Mouse (Mus musculus): ENCODE measurements around the gene Mtmr1. TPM values are rescaled to one million over a fixed set of nuclear protein-coding genes. Genes with fewer than 3 reads are reported as not detected.

Mtmr1 gene
- polyA plus RNA-seq, 1 experiment from 2014 or later, result 9.7 TPM

DNA sequence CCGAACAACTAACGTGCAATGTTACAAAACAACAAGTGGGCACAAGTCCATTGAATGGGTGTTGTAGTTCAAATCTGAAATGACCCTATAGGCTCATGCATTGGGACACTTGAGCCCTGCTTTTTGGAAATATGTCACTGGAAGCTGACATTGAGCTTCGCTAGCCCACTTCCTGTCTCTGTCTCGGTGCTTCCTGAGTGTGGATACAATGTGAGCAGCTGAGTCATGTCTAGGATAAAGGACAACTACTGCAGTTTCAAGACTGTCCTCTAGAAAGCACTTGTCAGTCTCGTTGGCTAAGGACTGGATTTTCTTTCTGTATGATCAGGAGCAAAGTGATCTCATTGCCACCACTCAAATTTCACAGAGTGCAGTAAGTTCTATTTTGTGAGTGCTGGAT is 78.4 kb downstream of the Mtmr1 start:
- Histone ChIP-seq H3K36me3 (ENCODE audit: control insufficient read depth, insufficient read depth, low read length) (no peaks in the 10 kb centered on the region), H3K4me2 (replicated peaks; ENCODE audit: low read depth) (no peak overlapping the region), H3K27ac (replicated peaks) (no peak overlapping the region), H3K27me3 (ENCODE audit: control insufficient read depth, insufficient read depth, low read length) (no peaks in the 10 kb centered on the region), H3K4me3 (ENCODE audit: low read depth, low read length) (no peak overlapping the region), H3K9ac (ENCODE audit: low read length) (no peak overlapping the region), H3K4me1 (replicated peaks; ENCODE audit: control insufficient read depth, insufficient read depth) (no peaks in the 10 kb centered on the region), H3K9me3 (ENCODE audit: control insufficient read depth, low read length) (no peaks in the 10 kb centered on the region)
- no peak for DNase-seq (ENCODE audit: low spot score)
- ATAC-seq (ENCODE audit: low FRiP score, low TSS enrichment), result no peak
- WGBS, result 77% methylated on average over 5 of the region's 5 CpGs
- TF ChIP-seq EP300 (optimal IDR thresholded peaks at IDR 0.05), result no peak
- no peak for TF ChIP-seq CTCF (IDR thresholded peaks at IDR 0.05; ENCODE audit: low read depth)

DNA sequence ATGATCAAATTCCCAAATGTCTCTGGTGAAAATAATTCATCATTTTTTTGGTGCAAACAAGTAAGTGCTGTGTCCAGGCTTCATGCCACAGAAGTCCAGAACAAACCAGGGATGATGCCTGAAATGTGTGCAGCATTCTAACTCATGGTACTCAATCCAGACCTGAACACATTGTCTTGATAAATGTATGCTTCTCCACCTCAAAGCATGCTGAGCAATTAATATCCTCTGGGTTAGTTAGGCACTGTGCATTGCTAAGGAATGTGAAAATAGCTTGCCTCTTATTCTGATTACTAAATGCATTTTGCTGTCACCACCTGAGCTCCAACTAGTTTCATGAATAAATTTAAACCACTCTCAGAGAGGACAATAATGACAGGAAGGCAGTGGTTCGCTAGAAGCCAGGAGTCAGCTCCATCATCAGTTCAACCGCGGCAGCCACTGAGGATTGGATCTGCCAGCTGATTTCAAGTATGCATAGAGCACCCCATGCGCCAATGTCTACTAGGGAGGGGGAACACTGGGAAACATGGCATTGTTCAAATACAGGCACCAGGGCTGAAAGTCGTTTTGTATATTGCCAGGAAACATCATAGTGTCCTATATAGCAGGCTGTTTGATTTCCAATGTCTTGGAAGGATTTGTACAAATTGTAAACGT is 91.6 kb downstream of the Mtmr1 start:
- no peak overlapping the region for H3K4me3 ChIP-seq (ENCODE audit: low read depth, low read length)
- H3K9me3 ChIP-seq (ENCODE audit: control insufficient read depth, low read length), result no peaks in the 10 kb centered on the region
- H3K9ac ChIP-seq (ENCODE audit: low read length), result no peak overlapping the region
- H3K27me3 ChIP-seq (ENCODE audit: control insufficient read depth, insufficient read depth, low read length), result no peaks in the 10 kb centered on the region
- H3K27ac ChIP-seq (replicated peaks), result no peak overlapping the region
- WGBS, result 84% methylated on average over 6 of the region's 6 CpGs
- H3K4me1 ChIP-seq (replicated peaks; ENCODE audit: control insufficient read depth, insufficient read depth), result no peaks in the 10 kb centered on the region
- TF ChIP-seq CTCF (IDR thresholded peaks at IDR 0.05; ENCODE audit: low read depth) (no peak), EP300 (optimal IDR thresholded peaks at IDR 0.05) (no peak)
- H3K36me3 ChIP-seq (ENCODE audit: control insufficient read depth, insufficient read depth, low read length), result no peaks in the 10 kb centered on the region
- H3K4me2 ChIP-seq (replicated peaks; ENCODE audit: low read depth), result no peak overlapping the region
- no peak for ATAC-seq (ENCODE audit: low FRiP score, low TSS enrichment)
- no peak for DNase-seq (ENCODE audit: low spot score)

DNA sequence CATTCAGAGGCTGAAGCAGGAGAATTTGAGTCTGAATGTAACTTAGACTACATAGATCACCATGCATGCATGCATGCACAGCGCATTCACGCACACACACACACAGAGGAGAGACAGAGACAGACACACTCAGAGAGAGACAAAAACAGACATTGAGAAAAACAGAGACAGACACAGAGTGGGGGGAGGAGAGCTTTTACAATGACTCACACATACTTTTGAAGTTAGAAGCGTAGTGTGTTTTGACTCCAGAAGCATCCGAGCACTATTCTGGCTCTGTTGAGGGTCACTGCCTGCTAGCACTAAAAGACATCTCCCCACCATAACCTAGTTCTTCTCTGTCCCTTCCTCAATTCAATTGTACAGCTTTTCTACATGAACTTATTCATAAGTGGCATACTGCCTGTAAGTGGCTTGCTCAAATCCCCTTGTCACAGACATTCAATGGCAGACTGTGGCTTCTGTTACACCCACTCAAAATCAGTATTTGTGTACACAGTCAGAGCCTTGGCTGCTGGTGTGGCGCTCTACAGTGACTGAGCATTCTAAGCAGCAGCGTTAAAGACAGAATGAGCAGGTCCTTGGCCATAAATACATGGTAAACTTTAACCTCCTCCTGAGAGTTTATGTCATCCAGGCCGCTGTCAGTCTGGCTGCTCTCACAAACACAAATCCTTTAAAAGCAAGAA is 99.7 kb downstream of the Mtmr1 start:
- TF ChIP-seq EP300 (optimal IDR thresholded peaks at IDR 0.05), result no peak
- TF ChIP-seq CTCF (IDR thresholded peaks at IDR 0.05; ENCODE audit: low read depth), result no peak

DNA sequence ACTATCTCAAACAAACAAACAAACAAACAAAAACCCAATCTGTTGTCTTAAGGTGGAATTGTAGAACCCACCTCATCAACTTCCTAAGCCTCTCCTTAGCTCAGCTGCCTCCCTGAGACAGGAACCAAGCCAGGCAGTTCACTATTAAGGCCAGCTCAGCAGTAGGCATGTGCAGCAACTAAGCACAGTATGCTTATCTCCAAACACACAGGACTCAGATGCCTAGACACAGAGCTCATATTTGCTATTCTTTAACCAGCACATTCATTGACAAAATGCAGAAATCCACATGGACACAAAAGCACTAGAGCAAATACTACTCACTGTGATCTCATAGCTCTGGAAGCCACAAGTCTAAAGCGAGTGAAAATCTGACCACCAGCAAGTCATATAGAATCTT is 100.9 kb downstream of the Mtmr1 start:
- Histone ChIP-seq H3K36me3 (ENCODE audit: control insufficient read depth, insufficient read depth, low read length) (no peaks in the 10 kb centered on the region), H3K27me3 (ENCODE audit: control insufficient read depth, insufficient read depth, low read length) (no peaks in the 10 kb centered on the region), H3K4me1 (replicated peaks; ENCODE audit: control insufficient read depth, insufficient read depth) (no peaks in the 10 kb centered on the region), H3K27ac (replicated peaks) (no peak overlapping the region), H3K9me3 (ENCODE audit: control insufficient read depth, low read length) (no peaks in the 10 kb centered on the region), H3K4me3 (ENCODE audit: low read depth, low read length) (no peak overlapping the region), H3K4me2 (replicated peaks; ENCODE audit: low read depth) (no peak overlapping the region), H3K9ac (ENCODE audit: low read length) (no peak overlapping the region)
- 65% methylated on average over 1 of the region's 1 CpGs for WGBS
- TF ChIP-seq CTCF (IDR thresholded peaks at IDR 0.05; ENCODE audit: low read depth) (no peak), EP300 (optimal IDR thresholded peaks at IDR 0.05) (no peak)
- DNase-seq (ENCODE audit: low spot score) (no peak), ATAC-seq (ENCODE audit: low FRiP score, low TSS enrichment) (no peak)

More for the DNA sequence above, 99.7 kb downstream of the Mtmr1 start:
- Histone ChIP-seq H3K27ac (replicated peaks) (no peak overlapping the region), H3K9me3 (ENCODE audit: control insufficient read depth, low read length) (no peaks in the 10 kb centered on the region), H3K9ac (ENCODE audit: low read length) (no peak overlapping the region), H3K36me3 (ENCODE audit: control insufficient read depth, insufficient read depth, low read length) (no peaks in the 10 kb centered on the region), H3K4me2 (replicated peaks; ENCODE audit: low read depth) (no peak overlapping the region), H3K27me3 (ENCODE audit: control insufficient read depth, insufficient read depth, low read length) (no peaks in the 10 kb centered on the region), H3K4me3 (ENCODE audit: low read depth, low read length) (no peak overlapping the region), H3K4me1 (replicated peaks; ENCODE audit: control insufficient read depth, insufficient read depth) (no peaks in the 10 kb centered on the region)
- no peak for DNase-seq (ENCODE audit: low spot score)
- 52% methylated on average over 7 of the region's 7 CpGs for WGBS
- ATAC-seq (ENCODE audit: low FRiP score, low TSS enrichment), result no peak

DNA sequence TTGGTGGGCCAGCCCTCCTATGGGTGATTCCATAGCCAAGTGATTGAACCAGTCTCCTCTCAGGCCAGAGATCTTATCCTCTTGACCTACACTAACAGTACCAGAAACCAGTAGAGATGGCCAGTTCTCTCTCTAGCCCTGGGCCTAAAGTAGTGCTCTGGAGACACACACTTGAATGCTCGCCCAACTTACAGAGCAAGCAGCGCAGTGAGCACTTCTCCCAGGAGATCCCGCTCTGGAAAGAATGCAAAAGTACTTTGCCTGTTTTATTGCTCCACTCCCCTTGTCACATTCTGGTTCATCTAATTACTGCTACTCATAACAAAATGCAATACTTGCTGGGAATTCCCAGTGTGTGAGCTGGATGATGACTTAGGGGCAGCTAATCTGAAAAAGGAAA is 102.9 kb downstream of the Mtmr1 start:
- no peaks in the 10 kb centered on the region for H3K4me1 ChIP-seq (replicated peaks; ENCODE audit: control insufficient read depth, insufficient read depth)
- no peaks in the 10 kb centered on the region for H3K36me3 ChIP-seq (ENCODE audit: control insufficient read depth, insufficient read depth, low read length)
- H3K27ac ChIP-seq (replicated peaks), result no peak overlapping the region
- H3K9me3 ChIP-seq (ENCODE audit: control insufficient read depth, low read length), result no peaks in the 10 kb centered on the region
- no peaks in the 10 kb centered on the region for H3K27me3 ChIP-seq (ENCODE audit: control insufficient read depth, insufficient read depth, low read length)
- no peak overlapping the region for H3K4me2 ChIP-seq (replicated peaks; ENCODE audit: low read depth)
- ATAC-seq (ENCODE audit: low FRiP score, low TSS enrichment) (no peak), DNase-seq (ENCODE audit: low spot score) (no peak)
- WGBS, result 98% methylated on average over 3 of the region's 3 CpGs
- TF ChIP-seq EP300 (optimal IDR thresholded peaks at IDR 0.05), result no peak
- H3K9ac ChIP-seq (ENCODE audit: low read length), result no peak overlapping the region
- no peak overlapping the region for H3K4me3 ChIP-seq (ENCODE audit: low read depth, low read length)

Other genes starting within 250 kb of the Mtmr1 start
- 5.8 and 6.3 TPM in 2 replicates for gene Mtm1, start 154.0 kb upstream of the Mtmr1 start, polyA plus RNA-seq (2015; fragmentation: Nextera tagmentation; extraction: Ambion mirVana)
- 12.2 and 13.1 TPM in 2 replicates for gene Cd99l2, start 128.1 kb downstream of the Mtmr1 start, polyA plus RNA-seq (2015; fragmentation: Nextera tagmentation; extraction: Ambion mirVana)
- 62.2 and 65.6 TPM in 2 replicates for gene Hmgb3, start 191.2 kb downstream of the Mtmr1 start, polyA plus RNA-seq (2015; fragmentation: Nextera tagmentation; extraction: Ambion mirVana)

All from stomach, postnatal 0 days (tissue).